Mouse (Mus musculus): ENCODE measurements around the gene Ccdc32. TPM values are rescaled to one million over a fixed set of nuclear protein-coding genes. Genes with fewer than 3 reads are reported as not detected.
A peak's percentile ranks its signal among the peaks of the same experiment; 100 is the strongest.

Gene Ccdc32
- polyA plus RNA-seq, 1 experiment: 20.9 TPM

GRCm38 (mm10) chr2:119014989-119015388 lies 14.2 kb downstream of the Ccdc32 start:
- no peak for DNase-seq (ENCODE audit: low read depth)
- TF ChIP-seq POLR2A (IDR thresholded peaks at IDR 0.05; ENCODE audit: borderline replicate concordance, extremely low read depth, insufficient read depth, insufficient read length, poor library complexity, severe bottlenecking): no peak
- TF ChIP-seq CTCF (IDR thresholded peaks at IDR 0.05; ENCODE audit: borderline replicate concordance, extremely low read depth, insufficient read depth, insufficient read length): no peak

- DNase-seq (ENCODE audit: low read depth): no peak
- TF ChIP-seq POLR2A (IDR thresholded peaks at IDR 0.05; ENCODE audit: borderline replicate concordance, extremely low read depth, insufficient read depth, insufficient read length, poor library complexity, severe bottlenecking) (no peak), CTCF (IDR thresholded peaks at IDR 0.05; ENCODE audit: borderline replicate concordance, extremely low read depth, insufficient read depth, insufficient read length) (no peak)
Observed at GRCm38 (mm10) chr2:119009376-119009775, 19.8 kb downstream of the Ccdc32 start.

- DNase-seq (ENCODE audit: low read depth): no peak
- TF ChIP-seq POLR2A (IDR thresholded peaks at IDR 0.05; ENCODE audit: borderline replicate concordance, extremely low read depth, insufficient read depth, insufficient read length, poor library complexity, severe bottlenecking) (no peak), CTCF (IDR thresholded peaks at IDR 0.05; ENCODE audit: borderline replicate concordance, extremely low read depth, insufficient read depth, insufficient read length) (no peak)
Observed at GRCm38 (mm10) chr2:119006886-119007285, 22.3 kb downstream of the Ccdc32 start.

- no peak for TF ChIP-seq CTCF (IDR thresholded peaks at IDR 0.05; ENCODE audit: borderline replicate concordance, extremely low read depth, insufficient read depth, insufficient read length)
- TF ChIP-seq POLR2A (IDR thresholded peaks at IDR 0.05; ENCODE audit: borderline replicate concordance, extremely low read depth, insufficient read depth, insufficient read length, poor library complexity, severe bottlenecking): no peak
- DNase-seq (ENCODE audit: low read depth): no peak
Observed at GRCm38 (mm10) chr2:118999025-118999639, 30.1 kb downstream of the Ccdc32 start.

- TF ChIP-seq POLR2A (IDR thresholded peaks at IDR 0.05; ENCODE audit: borderline replicate concordance, extremely low read depth, insufficient read depth, insufficient read length, poor library complexity, severe bottlenecking) (no peak), CTCF (IDR thresholded peaks at IDR 0.05; ENCODE audit: borderline replicate concordance, extremely low read depth, insufficient read depth, insufficient read length) (no peak)
- DNase-seq (ENCODE audit: low read depth): no peak
Observed at GRCm38 (mm10) chr2:118998115-118998866, 30.9 kb downstream of the Ccdc32 start.

- DNase-seq (ENCODE audit: low read depth): peak; percentile 20
- no peak for TF ChIP-seq CTCF (IDR thresholded peaks at IDR 0.05; ENCODE audit: borderline replicate concordance, extremely low read depth, insufficient read depth, insufficient read length)
- no peak for TF ChIP-seq POLR2A (IDR thresholded peaks at IDR 0.05; ENCODE audit: borderline replicate concordance, extremely low read depth, insufficient read depth, insufficient read length, poor library complexity, severe bottlenecking)
Observed at GRCm38 (mm10) chr2:118996798-118997105, 32.4 kb downstream of the Ccdc32 start.

- no peak for TF ChIP-seq POLR2A (IDR thresholded peaks at IDR 0.05; ENCODE audit: borderline replicate concordance, extremely low read depth, insufficient read depth, insufficient read length, poor library complexity, severe bottlenecking)
- TF ChIP-seq CTCF (IDR thresholded peaks at IDR 0.05; ENCODE audit: borderline replicate concordance, extremely low read depth, insufficient read depth, insufficient read length): no peak
- DNase-seq (ENCODE audit: low read depth): peak; percentile 78
Observed at GRCm38 (mm10) chr2:118995919-118996797, 33.0 kb downstream of the Ccdc32 start.

- TF ChIP-seq POLR2A (IDR thresholded peaks at IDR 0.05; ENCODE audit: borderline replicate concordance, extremely low read depth, insufficient read depth, insufficient read length, poor library complexity, severe bottlenecking): no peak
- no peak for TF ChIP-seq CTCF (IDR thresholded peaks at IDR 0.05; ENCODE audit: borderline replicate concordance, extremely low read depth, insufficient read depth, insufficient read length)
Observed at GRCm38 (mm10) chr2:118995490-118995889, 33.7 kb downstream of the Ccdc32 start.

GRCm38 (mm10) chr2:118983812-118984211 lies 45.4 kb downstream of the Ccdc32 start:
- no peak for DNase-seq (ENCODE audit: low read depth)
- no peak for TF ChIP-seq POLR2A (IDR thresholded peaks at IDR 0.05; ENCODE audit: borderline replicate concordance, extremely low read depth, insufficient read depth, insufficient read length, poor library complexity, severe bottlenecking)
- TF ChIP-seq CTCF (IDR thresholded peaks at IDR 0.05; ENCODE audit: borderline replicate concordance, extremely low read depth, insufficient read depth, insufficient read length): no peak

More at GRCm38 (mm10) chr2:118995490-118995889, 33.7 kb downstream of the Ccdc32 start:
- DNase-seq (ENCODE audit: low read depth): peak; percentile 38

GRCm38 (mm10) chr2:118980841-118981240 lies 48.4 kb downstream of the Ccdc32 start:
- DNase-seq (ENCODE audit: low read depth): no peak
- TF ChIP-seq CTCF (IDR thresholded peaks at IDR 0.05; ENCODE audit: borderline replicate concordance, extremely low read depth, insufficient read depth, insufficient read length) (no peak), POLR2A (IDR thresholded peaks at IDR 0.05; ENCODE audit: borderline replicate concordance, extremely low read depth, insufficient read depth, insufficient read length, poor library complexity, severe bottlenecking) (no peak)

GRCm38 (mm10) chr2:118978064-118978463 lies 51.1 kb downstream of the Ccdc32 start:
- TF ChIP-seq POLR2A (IDR thresholded peaks at IDR 0.05; ENCODE audit: borderline replicate concordance, extremely low read depth, insufficient read depth, insufficient read length, poor library complexity, severe bottlenecking): no peak
- no peak; the same call in 1 of the 2 replicates for TF ChIP-seq CTCF (IDR thresholded peaks at IDR 0.05; ENCODE audit: borderline replicate concordance, extremely low read depth, insufficient read depth, insufficient read length)
- peak; percentile 26 for DNase-seq (ENCODE audit: low read depth)

All from brain, embryonic 14.5 days (tissue).